Mouse (Mus musculus) midbrain, embryonic 10.5 days (tissue): ENCODE results near the gene Mboat2. TPM values are rescaled to one million over a fixed set of nuclear protein-coding genes. Genes with fewer than 3 reads are reported as not detected.

Experiments used
- DNase-seq: peaks from one replicate; pipeline ENCODE4 v3.0.0-alpha.2; 2017; ENCODE audit warnings: low spot score
- H3K27ac ChIP-seq: fragments of 300-500 bp; sonication (generic); replicated peaks from 2 replicates; pipeline ENCODE4 v1.5.1; 2016; ENCODE audit warnings: mild to moderate bottlenecking
- H3K27me3 ChIP-seq: fragments of 300-500 bp; sonication (generic); 2 replicates; pipeline ENCODE4 v1.6.1; 2016; ENCODE audit warnings: low read depth, mild to moderate bottlenecking; ENCODE audit not compliant: poor library complexity, severe bottlenecking
- H3K36me3 ChIP-seq: fragments of 300-500 bp; sonication (generic); 2 replicates; pipeline ENCODE4 v1.6.1; 2016; ENCODE audit warnings: mild to moderate bottlenecking, moderate library complexity
- H3K4me1 ChIP-seq: fragments of 300-500 bp; sonication (generic); 2 replicates; pipeline ENCODE4 v1.6.1; 2016
- H3K4me3 ChIP-seq: fragments of 300-500 bp; sonication (generic); 2 replicates; pipeline ENCODE4 v1.5.1; 2016; ENCODE audit warnings: mild to moderate bottlenecking, moderate library complexity
- H3K9me3 ChIP-seq: fragments of 300-500 bp; sonication (generic); replicated peaks from 2 replicates; pipeline ENCODE4 v1.6.1; 2016; ENCODE audit warnings: mild to moderate bottlenecking
- WGBS: fragments of 180-500 bp; shearing (Covaris S2); methylation state at CpG from one replicate; pipeline ENCODE4 v1.1.7; 2016; 5-methylcytosine and 5-hydroxymethylcytosine counted together
- polyA plus RNA-seq: library from polyadenylated mRNA; unstranded; fragments of >200 nt; fragmentation: Nextera tagmentation; extraction: Ambion mirVana; gene quantifications from 2 replicates; pipeline ENCODE4 v1.2.1, GENCODE M21; 2016

The Mboat2 gene
- polyA plus RNA-seq, 1 experiment from 2014 or later: 49.8 TPM

DNA sequence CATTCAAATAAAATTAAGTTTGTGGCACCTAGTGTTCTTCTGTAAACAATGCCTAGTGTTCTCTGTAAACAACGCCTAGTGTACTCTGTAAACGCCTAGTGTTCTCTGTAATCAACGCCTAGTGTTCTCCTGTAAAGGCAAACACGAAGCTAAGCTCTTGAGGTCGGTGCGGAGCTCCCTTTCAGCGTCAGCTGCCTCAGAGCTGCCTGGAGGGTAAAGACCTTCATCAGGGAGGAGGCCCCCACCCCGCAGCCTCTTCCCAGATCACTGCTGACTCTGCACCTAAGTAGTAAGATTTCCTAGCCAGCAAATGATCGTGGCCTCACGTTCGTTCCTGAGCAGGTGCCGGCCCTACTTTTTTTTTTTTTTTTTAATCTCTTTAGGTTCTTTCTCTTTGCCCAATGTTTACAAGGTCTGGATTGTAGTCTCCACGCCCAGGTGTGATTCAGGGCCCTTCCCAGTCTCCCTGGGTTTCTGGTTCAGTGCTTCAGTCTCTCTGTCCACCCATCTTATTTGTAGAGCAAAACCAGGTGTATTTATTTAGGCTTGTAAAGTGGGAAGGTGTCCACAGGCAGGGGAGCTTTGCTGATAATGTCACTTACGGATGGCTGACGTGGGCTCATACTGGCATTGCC is 181.2 kb downstream of the Mboat2 start:
- no peak overlapping the region for H3K27ac ChIP-seq
- H3K36me3 ChIP-seq: peaks cover 90% of the 10 kb centered on the region
- no peak for DNase-seq
- H3K4me3 ChIP-seq: no peak overlapping the region
- no peaks in the 10 kb centered on the region for H3K27me3 ChIP-seq
- peaks cover 3% of the 10 kb centered on the region; the same call in 1 of the 2 replicates for H3K4me1 ChIP-seq
- WGBS: 69% methylated on average over 15 of the region's 15 CpGs
- H3K9me3 ChIP-seq: no peaks in the 10 kb centered on the region

DNA sequence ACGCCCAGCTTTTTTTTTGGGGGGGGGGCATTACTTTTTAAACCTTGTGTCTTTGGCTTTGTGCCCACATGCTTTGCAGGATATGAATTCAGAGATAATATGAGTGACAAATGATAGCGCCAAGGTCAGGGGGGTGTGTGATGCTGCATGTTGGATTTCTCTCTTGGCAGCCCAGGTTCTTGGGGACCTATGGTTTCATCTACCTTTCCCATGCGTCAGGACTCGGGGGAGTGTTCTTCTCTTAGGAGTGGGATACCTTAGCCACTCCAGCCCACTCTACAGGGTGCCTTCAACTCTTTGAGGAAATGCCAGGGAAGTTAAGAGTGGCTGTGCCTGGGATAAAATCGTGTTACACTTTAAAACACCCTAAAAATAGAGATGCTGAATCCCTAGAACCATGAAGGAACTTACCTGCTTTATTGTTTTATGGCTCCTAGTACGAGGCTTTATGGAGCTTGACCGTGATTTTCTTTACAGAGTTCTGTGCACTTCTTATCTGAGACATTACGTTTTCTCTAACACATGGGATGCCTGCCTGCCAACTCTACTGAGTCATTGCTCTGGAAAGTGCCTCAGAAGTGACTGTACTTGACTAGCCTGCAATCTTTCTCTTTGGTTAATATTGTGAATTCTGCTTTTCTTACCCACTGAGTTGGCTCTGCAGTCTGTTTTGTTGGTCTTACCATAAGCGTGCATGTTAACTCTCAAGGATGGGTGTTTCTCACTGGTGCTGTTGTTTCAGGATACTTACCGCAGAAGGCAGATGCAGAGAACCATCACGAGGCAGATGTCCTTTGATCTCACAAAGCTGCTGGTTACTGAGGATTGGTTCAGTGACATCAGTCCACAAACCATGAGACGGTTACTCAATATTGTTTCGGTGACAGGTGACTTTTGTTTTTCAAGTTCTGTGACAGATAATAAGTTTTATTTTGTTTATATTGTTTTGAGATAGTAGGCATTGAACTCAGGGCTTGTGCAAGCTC is 182.2 kb downstream of the Mboat2 start:
- H3K36me3 ChIP-seq: peaks cover 89% of the 10 kb centered on the region
- WGBS: 93% methylated on average over 13 of the region's 13 CpGs

More for the DNA sequence above, 182.2 kb downstream of the Mboat2 start:
- Histone ChIP-seq H3K27me3 (no peaks in the 10 kb centered on the region), H3K4me1 (peaks cover 3% of the 10 kb centered on the region; the same call in 1 of the 2 replicates), H3K27ac (no peak overlapping the region), H3K4me3 (no peak overlapping the region), H3K9me3 (no peaks in the 10 kb centered on the region)
- DNase-seq: no peak

Other genes starting within 250 kb of the Mboat2 start
- gene Klf11, start 179.6 kb upstream of the Mboat2 start, polyA plus RNA-seq: 13.6 and 16.1 TPM in 2 replicates
- gene Cys1, start 149.1 kb upstream of the Mboat2 start, polyA plus RNA-seq: 0.39 and 0.49 TPM in 2 replicates
- gene Rrm2, start 122.6 kb upstream of the Mboat2 start, polyA plus RNA-seq: 732 and 813 TPM in 2 replicates
- gene Kidins220, start 144.0 kb downstream of the Mboat2 start, polyA plus RNA-seq: 22.9 and 39.4 TPM in 2 replicates